Mouse (Mus musculus): Measurements from ENCODE around the gene Slc10a7. TPM values are rescaled to one million over a fixed set of nuclear protein-coding genes. Genes with fewer than 3 reads are reported as not detected.

The Slc10a7 gene
- polyA plus RNA-seq, 1 experiment from 2014 or later, result 4.1 TPM

- Histone ChIP-seq H3K4me1 (ENCODE audit: insufficient read depth) (no peaks in the 10 kb centered on the region), H3K4me2 (ENCODE audit: low read depth, low read length) (no peak overlapping the region), H3K27me3 (ENCODE audit: insufficient read depth, low read length) (no peaks in the 10 kb centered on the region), H3K9ac (replicated peaks) (no peak overlapping the region), H3K27ac (ENCODE audit: low read depth) (no peak overlapping the region), H3K9me3 (ENCODE audit: low read length) (0 out of 2 replicates have a peak, but pooled peaks cover 3% of the 10 kb centered on the region), H3K4me3 (ENCODE audit: low read depth, low read length) (no peak overlapping the region), H3K36me3 (replicated peaks; ENCODE audit: insufficient read depth, low read length) (peaks cover 5% of the 10 kb centered on the region)
- TF ChIP-seq CTCF (IDR thresholded peaks at IDR 0.05; ENCODE audit: low read depth) (peak; percentile 43), EP300 (IDR thresholded peaks at IDR 0.05; ENCODE audit: low read depth) (no peak)
- DNase-seq (no peak), ATAC-seq (no peak)
- WGBS (ENCODE audit: insufficient replicate concordance), result 89% methylated on average over 6 of the region's 6 CpGs
These were observed 52.5 kb downstream of the Slc10a7 start for GRCm38 (mm10) chr8:78561620-78562019.

DNA sequence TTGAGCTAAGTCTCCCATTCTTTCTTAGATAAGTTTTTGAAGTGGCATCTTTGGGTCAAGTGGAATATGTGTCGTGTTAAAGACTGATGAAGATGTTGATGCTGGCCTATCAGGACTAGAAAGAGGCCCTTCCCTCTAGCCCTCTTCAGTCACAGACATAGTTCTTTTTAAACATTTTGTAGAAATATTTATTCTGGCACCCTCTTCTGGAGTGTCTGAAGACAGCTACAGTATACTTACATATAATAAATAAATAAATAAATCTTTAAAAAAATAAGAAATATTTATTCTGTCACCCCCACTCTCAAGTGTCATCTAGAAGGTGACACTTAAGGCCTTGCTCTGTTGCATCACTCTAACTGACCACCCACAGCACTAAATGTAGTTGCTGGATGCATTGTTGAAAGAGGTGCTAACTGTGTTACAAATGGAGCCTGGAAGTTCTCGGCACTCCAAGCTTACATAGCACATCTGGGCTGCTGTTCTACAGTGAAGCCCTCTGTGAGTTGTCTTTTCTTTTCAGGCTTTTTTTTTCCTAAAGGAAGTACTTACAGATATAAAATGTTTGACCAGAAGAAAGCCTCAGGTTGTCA, 54.4 kb downstream of the Slc10a7 start:
- no peaks in the 10 kb centered on the region for H3K4me1 ChIP-seq (ENCODE audit: insufficient read depth)
- no peak overlapping the region for H3K4me3 ChIP-seq (ENCODE audit: low read depth, low read length)
- H3K27ac ChIP-seq (ENCODE audit: low read depth), result no peak overlapping the region
- ATAC-seq (no peak), DNase-seq (no peak)
- H3K4me2 ChIP-seq (ENCODE audit: low read depth, low read length), result no peak overlapping the region
- no peaks in the 10 kb centered on the region for H3K27me3 ChIP-seq (ENCODE audit: insufficient read depth, low read length)
- 0 out of 2 replicates have a peak, but pooled peaks cover 3% of the 10 kb centered on the region for H3K9me3 ChIP-seq (ENCODE audit: low read length)
- no peak overlapping the region for H3K9ac ChIP-seq (replicated peaks)
- TF ChIP-seq EP300 (IDR thresholded peaks at IDR 0.05; ENCODE audit: low read depth), result no peak
- no peak for TF ChIP-seq CTCF (IDR thresholded peaks at IDR 0.05; ENCODE audit: low read depth)
- WGBS (ENCODE audit: insufficient replicate concordance), result 76% methylated on average over 2 of the region's 2 CpGs
- H3K36me3 ChIP-seq (replicated peaks; ENCODE audit: insufficient read depth, low read length), result peaks cover 5% of the 10 kb centered on the region

DNA sequence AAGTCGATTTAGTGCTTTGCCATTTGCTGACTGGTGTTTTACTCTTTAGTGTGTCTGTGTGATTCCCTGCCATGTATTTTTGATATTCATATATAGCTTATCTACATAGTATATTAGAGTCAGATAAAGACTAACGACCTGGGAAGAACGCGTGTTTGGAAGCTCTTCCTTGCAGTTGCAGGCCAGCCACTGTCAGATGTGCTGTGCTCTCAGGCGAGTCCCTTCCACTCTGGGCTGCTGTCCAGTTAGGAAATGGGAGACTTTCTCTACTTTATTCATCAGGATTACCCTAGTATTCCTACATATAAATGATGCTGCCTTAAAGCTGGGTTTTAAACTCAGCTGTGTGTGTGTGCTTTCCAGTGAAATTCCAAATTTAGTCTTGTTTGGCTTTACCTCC, 55.1 kb downstream of the Slc10a7 start:
- H3K9ac ChIP-seq (replicated peaks), result no peak overlapping the region
- H3K4me1 ChIP-seq (ENCODE audit: insufficient read depth), result no peaks in the 10 kb centered on the region
- no peak overlapping the region for H3K4me2 ChIP-seq (ENCODE audit: low read depth, low read length)
- H3K36me3 ChIP-seq (replicated peaks; ENCODE audit: insufficient read depth, low read length), result peaks cover 5% of the 10 kb centered on the region
- H3K9me3 ChIP-seq (ENCODE audit: low read length), result 0 out of 2 replicates have a peak, but pooled peaks cover 3% of the 10 kb centered on the region
- no peak overlapping the region for H3K4me3 ChIP-seq (ENCODE audit: low read depth, low read length)
- H3K27me3 ChIP-seq (ENCODE audit: insufficient read depth, low read length), result no peaks in the 10 kb centered on the region
- DNase-seq, result no peak
- TF ChIP-seq EP300 (IDR thresholded peaks at IDR 0.05; ENCODE audit: low read depth) (no peak), CTCF (IDR thresholded peaks at IDR 0.05; ENCODE audit: low read depth) (no peak)
- no peak overlapping the region for H3K27ac ChIP-seq (ENCODE audit: low read depth)
- WGBS (ENCODE audit: insufficient replicate concordance), result 76% methylated on average over 5 of the region's 5 CpGs
- no peak for ATAC-seq

- Histone ChIP-seq H3K4me1 (ENCODE audit: insufficient read depth) (no peaks in the 10 kb centered on the region), H3K9ac (replicated peaks) (no peak overlapping the region), H3K27ac (ENCODE audit: low read depth) (no peak overlapping the region), H3K27me3 (ENCODE audit: insufficient read depth, low read length) (no peaks in the 10 kb centered on the region), H3K9me3 (ENCODE audit: low read length) (no peaks in the 10 kb centered on the region), H3K36me3 (replicated peaks; ENCODE audit: insufficient read depth, low read length) (peaks cover 3% of the 10 kb centered on the region; the same call in 1 of the 2 replicates), H3K4me2 (ENCODE audit: low read depth, low read length) (no peak overlapping the region), H3K4me3 (ENCODE audit: low read depth, low read length) (no peak overlapping the region)
- TF ChIP-seq EP300 (IDR thresholded peaks at IDR 0.05; ENCODE audit: low read depth) (no peak), CTCF (IDR thresholded peaks at IDR 0.05; ENCODE audit: low read depth) (no peak)
- 83% methylated on average over 8 of the region's 8 CpGs for WGBS (ENCODE audit: insufficient replicate concordance)
- DNase-seq (no peak), ATAC-seq (no peak)
These were observed 59.0 kb downstream of the Slc10a7 start for GRCm38 (mm10) chr8:78568196-78568595.

- Histone ChIP-seq H3K27ac (ENCODE audit: low read depth) (no peak overlapping the region), H3K36me3 (replicated peaks; ENCODE audit: insufficient read depth, low read length) (no peaks in the 10 kb centered on the region), H3K4me1 (ENCODE audit: insufficient read depth) (no peaks in the 10 kb centered on the region), H3K9me3 (ENCODE audit: low read length) (no peaks in the 10 kb centered on the region), H3K4me2 (ENCODE audit: low read depth, low read length) (no peak overlapping the region), H3K4me3 (ENCODE audit: low read depth, low read length) (no peak overlapping the region), H3K27me3 (ENCODE audit: insufficient read depth, low read length) (no peaks in the 10 kb centered on the region), H3K9ac (replicated peaks) (no peak overlapping the region)
- no peak for TF ChIP-seq CTCF (IDR thresholded peaks at IDR 0.05; ENCODE audit: low read depth)
- no peak for TF ChIP-seq EP300 (IDR thresholded peaks at IDR 0.05; ENCODE audit: low read depth)
- DNase-seq (no peak), ATAC-seq (no peak)
- WGBS (ENCODE audit: insufficient replicate concordance), result 87% methylated on average over 9 of the region's 9 CpGs
These were observed 62.4 kb downstream of the Slc10a7 start for GRCm38 (mm10) chr8:78571528-78571927.

DNA sequence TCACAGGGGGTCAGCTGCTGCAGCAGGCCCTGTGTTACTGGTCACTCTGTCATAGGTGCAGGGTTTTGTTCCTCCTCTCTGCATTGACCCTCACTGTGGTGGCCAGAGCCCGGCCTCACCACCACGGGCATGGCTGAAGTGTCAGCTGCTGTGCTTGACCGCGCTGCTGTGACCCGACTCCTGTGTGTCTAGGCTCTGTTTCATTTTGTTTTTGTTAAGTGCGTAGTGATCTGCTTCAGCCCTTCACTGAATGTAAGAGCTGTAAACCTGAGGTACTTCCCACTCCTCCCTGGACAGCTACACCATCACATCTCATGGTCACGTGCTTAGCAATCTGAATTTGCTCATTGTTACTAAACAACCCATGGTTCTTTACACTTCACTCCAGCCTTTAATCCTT, 65.1 kb downstream of the Slc10a7 start:
- Histone ChIP-seq H3K27ac (ENCODE audit: low read depth) (no peak overlapping the region), H3K4me2 (ENCODE audit: low read depth, low read length) (no peak overlapping the region), H3K27me3 (ENCODE audit: insufficient read depth, low read length) (no peaks in the 10 kb centered on the region), H3K9ac (replicated peaks) (no peak overlapping the region), H3K36me3 (replicated peaks; ENCODE audit: insufficient read depth, low read length) (no peaks in the 10 kb centered on the region), H3K4me1 (ENCODE audit: insufficient read depth) (no peaks in the 10 kb centered on the region), H3K9me3 (ENCODE audit: low read length) (no peaks in the 10 kb centered on the region), H3K4me3 (ENCODE audit: low read depth, low read length) (no peak overlapping the region)
- no peak for ATAC-seq
- DNase-seq, result no peak
- 85% methylated on average over 7 of the region's 7 CpGs for WGBS (ENCODE audit: insufficient replicate concordance)
- no peak for TF ChIP-seq EP300 (IDR thresholded peaks at IDR 0.05; ENCODE audit: low read depth)
- no peak for TF ChIP-seq CTCF (IDR thresholded peaks at IDR 0.05; ENCODE audit: low read depth)

Measured in liver, postnatal 0 days (tissue).